Mouse (Mus musculus) embryonic facial prominence, embryonic 14.5 days (tissue): Measurements from ENCODE around the gene Coro7. TPM values are rescaled to one million over a fixed set of nuclear protein-coding genes. Genes with fewer than 3 reads are reported as not detected.

Experiments
- ATAC-seq: fragments of 200-750 bp; cut with Nextera tagmentation; 2 replicates; pipeline ENCODE4 v1.8.0; 2017; ENCODE audit warnings: low read depth, moderate number of reproducible peaks, moderate TSS enrichment
- DNase-seq: peaks from one replicate; pipeline ENCODE4 v3.0.0-alpha.2; 2015; ENCODE audit warnings: low spot score
- H3K27ac ChIP-seq: fragments of 300-500 bp; sonication (generic); replicated peaks from 2 replicates; pipeline ENCODE4 v1.5.1; 2014; ENCODE audit warnings: low read depth, mild to moderate bottlenecking, low read length, moderate library complexity
- H3K27me3 ChIP-seq: fragments of 300-500 bp; sonication (generic); replicated peaks from 2 replicates; pipeline ENCODE4 v1.6.1; 2014; ENCODE audit warnings: low read length; ENCODE audit not compliant: control insufficient read depth, insufficient read depth
- H3K36me3 ChIP-seq: fragments of 300-500 bp; sonication (generic); 2 replicates; pipeline ENCODE4 v1.6.1; 2014; ENCODE audit warnings: low read length, mixed read lengths; ENCODE audit not compliant: control insufficient read depth, insufficient read depth
- H3K4me1 ChIP-seq: fragments of 300-500 bp; sonication (generic); 2 replicates; pipeline ENCODE4 v1.6.1; 2014; ENCODE audit warnings: antibody characterized with exemption, low read length; ENCODE audit not compliant: control insufficient read depth, insufficient read depth
- H3K4me2 ChIP-seq: fragments of 300-500 bp; sonication (generic); 2 replicates; pipeline ENCODE4 v1.6.1; 2014; ENCODE audit warnings: low read depth, mild to moderate bottlenecking, low read length, moderate library complexity, mixed read lengths
- H3K4me3 ChIP-seq: fragments of 300-500 bp; sonication (generic); 2 replicates; pipeline ENCODE4 v1.5.1; 2014; ENCODE audit warnings: low read depth, mild to moderate bottlenecking, low read length
- H3K9ac ChIP-seq: fragments of 300-500 bp; sonication (generic); 2 replicates; pipeline ENCODE4 v1.6.1; 2014; ENCODE audit warnings: low read depth, mild to moderate bottlenecking, low read length, moderate library complexity, mixed read lengths
- H3K9me3 ChIP-seq: fragments of 300-500 bp; sonication (generic); 2 replicates; pipeline ENCODE4 v1.6.1; 2016; ENCODE audit warnings: low read length; ENCODE audit not compliant: control insufficient read depth
- WGBS: fragments of 180-500 bp; shearing (Covaris S2); extraction: QIAGEN DNeasy Blood & Tissue Kit; methylation state at CpG from one replicate; pipeline ENCODE4 v1.1.7; 2014; 5-methylcytosine and 5-hydroxymethylcytosine counted together
- polyA plus RNA-seq: library from polyadenylated mRNA; unstranded; fragments of >200 nt; fragmentation: Nextera tagmentation; extraction: Ambion mirVana; gene quantifications from 2 replicates; pipeline ENCODE4 v1.2.1, GENCODE M21; 2014

The Coro7 gene
- polyA plus RNA-seq, 1 experiment from 2014 or later, result 11.5 TPM

DNA sequence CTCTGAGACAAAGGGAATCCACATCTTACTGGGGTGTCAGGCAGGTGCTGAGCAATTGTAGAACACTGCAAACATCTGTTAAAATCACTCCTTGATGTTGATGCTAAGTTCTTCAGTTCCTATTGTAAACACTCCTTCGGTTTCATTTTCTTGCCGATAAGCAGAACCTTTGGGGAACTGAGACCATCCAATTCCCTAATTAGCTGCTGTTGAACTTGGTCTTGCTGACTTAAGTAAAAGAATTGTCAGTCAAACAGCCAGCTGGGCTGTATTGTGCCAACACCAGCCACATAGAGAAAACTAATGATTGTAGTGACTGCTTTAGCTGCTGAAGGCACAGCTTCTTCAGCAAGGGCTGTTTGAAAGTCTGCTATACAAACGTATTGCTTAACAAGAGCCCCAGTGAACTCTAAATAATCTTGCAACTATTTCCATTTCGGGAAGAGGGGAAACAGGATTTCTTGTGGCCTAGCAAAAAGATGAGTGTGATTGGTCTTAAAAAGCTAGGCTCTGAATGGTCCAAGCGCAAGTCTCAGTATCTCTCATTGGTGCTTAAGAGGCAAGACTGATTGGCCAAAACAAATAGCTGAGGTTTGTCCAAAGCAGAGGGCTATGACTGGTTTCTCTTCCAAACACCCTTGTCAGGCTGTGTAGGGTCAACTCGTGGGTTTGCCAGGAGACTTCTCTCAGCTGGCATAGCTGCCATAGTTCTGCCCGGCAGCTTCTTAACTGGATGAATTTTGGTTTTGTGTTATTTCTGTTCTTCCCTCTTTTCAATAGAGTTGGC, 42.7 kb upstream of the Coro7 start:
- no peak for ATAC-seq
- DNase-seq, result peak; percentile 12
- no peaks in the 10 kb centered on the region for H3K36me3 ChIP-seq
- H3K4me2 ChIP-seq, result no peak overlapping the region
- H3K4me1 ChIP-seq, result no peaks in the 10 kb centered on the region
- H3K9me3 ChIP-seq, result no peaks in the 10 kb centered on the region
- H3K9ac ChIP-seq, result no peak overlapping the region
- no peak overlapping the region for H3K27ac ChIP-seq
- H3K4me3 ChIP-seq, result no peak overlapping the region
- H3K27me3 ChIP-seq, result no peaks in the 10 kb centered on the region
- WGBS, result 69% methylated on average over 7 of the region's 7 CpGs

DNA sequence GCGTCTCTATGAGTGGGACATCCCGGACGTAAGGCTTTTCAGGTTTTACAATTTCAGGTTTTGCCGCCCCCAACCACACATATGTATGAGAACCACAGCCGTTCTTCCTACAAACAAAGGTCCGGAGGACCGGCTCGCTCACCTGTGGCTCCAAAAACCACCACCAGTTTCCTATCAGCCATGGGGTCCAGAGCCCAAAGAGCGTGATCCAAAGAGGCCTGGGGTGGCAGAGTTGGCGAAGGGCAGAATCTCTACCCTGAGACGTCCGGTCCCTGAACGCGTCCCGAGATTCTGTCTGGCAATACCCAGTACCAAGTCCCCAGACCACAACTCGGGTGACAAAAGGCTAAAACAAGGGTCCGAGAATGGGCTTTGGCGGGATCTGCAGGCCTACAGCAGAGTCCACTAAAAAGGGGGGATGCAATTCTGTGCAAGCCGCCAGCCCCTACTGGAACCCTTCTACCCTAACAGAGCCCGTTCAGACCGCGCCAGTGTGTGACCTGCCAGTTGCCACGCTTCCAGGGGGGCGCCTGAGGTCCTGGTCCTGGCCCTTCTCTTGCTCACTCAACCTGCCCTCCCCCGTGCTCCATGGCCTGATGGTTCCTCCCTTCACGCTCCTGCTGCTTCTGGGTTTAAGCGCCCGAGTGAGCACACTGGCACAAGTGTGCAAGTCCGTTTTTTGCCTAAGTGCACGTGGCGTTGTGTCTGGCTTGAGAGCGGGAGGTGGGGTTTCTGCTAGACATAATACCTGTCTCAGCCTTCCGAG, 39.4 kb upstream of the Coro7 start, which contains the start of gene Nmral1:
TSS of gene Nmral1 (minus strand) at position 604 of the 766 bp plus-strand sequence.
- Histone ChIP-seq H3K4me3 (peak within 1 kb of the TSS; percentile 62), H3K27ac (peak within 1 kb of the TSS; percentile 73), H3K4me1 (no peaks in the 10 kb centered on the region), H3K36me3 (peaks cover 14% of the 10 kb centered on the region; the same call in 1 of the 2 replicates), H3K9me3 (no peaks in the 10 kb centered on the region), H3K4me2 (peak within 1 kb of the TSS; percentile 74), H3K27me3 (no peaks in the 10 kb centered on the region), H3K9ac (peak within 1 kb of the TSS; percentile 80)
- 22% methylated on average over 31 of the region's 33 CpGs for WGBS
- peak; percentile 88 for ATAC-seq
- DNase-seq, result peak; percentile 88

DNA sequence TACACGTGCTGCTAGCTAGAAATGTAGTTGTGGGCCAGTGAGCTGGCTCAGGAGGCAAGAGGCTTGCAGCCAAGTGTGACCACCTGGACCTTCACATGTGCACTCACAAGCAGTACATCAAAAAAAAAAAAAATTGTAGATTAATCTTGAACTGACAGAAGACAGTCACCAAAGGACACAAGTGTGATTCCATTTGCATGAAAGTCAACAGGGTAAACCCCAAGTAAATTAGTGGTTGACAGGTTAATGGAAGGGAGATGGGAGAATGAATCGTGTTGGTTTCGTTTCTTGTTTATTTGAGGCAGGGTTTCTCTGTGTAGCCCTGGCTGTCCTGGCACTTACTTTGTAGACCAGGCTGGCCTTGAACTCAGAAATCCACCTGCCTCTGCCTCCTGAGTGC, 38.3 kb upstream of the Coro7 start:
- H3K4me2 ChIP-seq, result peak overlapping the region; percentile 74
- H3K27me3 ChIP-seq, result no peaks in the 10 kb centered on the region
- peak overlapping the region; percentile 62 for H3K4me3 ChIP-seq
- WGBS, result 64% methylated on average over 3 of the region's 3 CpGs
- H3K9ac ChIP-seq, result peak overlapping the region; percentile 80; the same call in 1 of the 2 replicates
- H3K4me1 ChIP-seq, result no peaks in the 10 kb centered on the region
- peaks cover 25% of the 10 kb centered on the region; the same call in 1 of the 2 replicates for H3K36me3 ChIP-seq
- no peak overlapping the region for H3K27ac ChIP-seq
- ATAC-seq (no peak), DNase-seq (no peak)
- H3K9me3 ChIP-seq, result no peaks in the 10 kb centered on the region

DNA sequence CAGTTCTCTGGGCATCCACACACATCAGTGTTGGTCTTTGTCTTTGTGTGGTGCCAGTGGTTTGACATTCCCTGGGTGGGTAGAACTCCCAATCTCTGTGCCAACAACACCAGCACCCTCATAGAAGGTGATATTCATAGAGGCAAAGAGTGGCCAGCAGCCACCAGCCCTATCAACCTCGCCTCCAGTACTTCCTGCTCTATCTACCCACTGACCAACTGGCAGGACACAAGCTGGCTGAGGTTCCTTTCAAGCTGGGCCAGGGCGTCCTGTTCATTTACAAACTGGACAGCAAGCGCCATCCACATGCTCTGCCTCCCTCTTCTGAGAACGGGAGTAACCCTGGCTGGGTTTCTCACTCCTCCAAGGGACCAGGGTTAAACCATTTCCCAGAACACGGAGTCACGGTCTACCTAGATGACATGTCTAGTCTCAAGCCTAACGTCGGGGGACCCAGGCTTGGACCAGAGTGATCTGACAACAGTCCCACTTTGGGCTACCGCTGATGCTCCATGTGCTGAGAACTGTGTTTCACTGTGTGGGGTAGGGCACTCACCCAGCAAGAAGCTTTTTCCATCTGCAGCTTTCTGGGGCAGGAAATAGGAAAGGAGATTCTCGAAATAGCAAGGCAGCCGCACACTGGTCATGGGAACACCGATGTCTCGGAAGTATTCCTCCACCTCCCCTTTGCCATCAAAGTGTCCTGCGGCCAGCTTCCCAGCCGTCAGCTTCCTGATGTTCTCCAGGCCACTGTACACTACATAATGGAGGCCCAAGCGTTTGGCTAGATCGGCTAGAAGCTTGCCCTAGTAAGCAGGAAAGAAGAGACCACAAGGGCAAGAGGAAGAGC, 34.5 kb upstream of the Coro7 start:
- no peak overlapping the region for H3K9ac ChIP-seq
- H3K9me3 ChIP-seq, result no peaks in the 10 kb centered on the region
- ATAC-seq, result no peak
- no peak for DNase-seq
- H3K36me3 ChIP-seq, result peaks cover 57% of the 10 kb centered on the region
- no peak overlapping the region for H3K4me3 ChIP-seq
- no peaks in the 10 kb centered on the region for H3K27me3 ChIP-seq
- no peak overlapping the region for H3K27ac ChIP-seq
- H3K4me1 ChIP-seq, result no peaks in the 10 kb centered on the region
- no peak overlapping the region for H3K4me2 ChIP-seq
- 93% methylated on average over 17 of the region's 17 CpGs for WGBS

DNA sequence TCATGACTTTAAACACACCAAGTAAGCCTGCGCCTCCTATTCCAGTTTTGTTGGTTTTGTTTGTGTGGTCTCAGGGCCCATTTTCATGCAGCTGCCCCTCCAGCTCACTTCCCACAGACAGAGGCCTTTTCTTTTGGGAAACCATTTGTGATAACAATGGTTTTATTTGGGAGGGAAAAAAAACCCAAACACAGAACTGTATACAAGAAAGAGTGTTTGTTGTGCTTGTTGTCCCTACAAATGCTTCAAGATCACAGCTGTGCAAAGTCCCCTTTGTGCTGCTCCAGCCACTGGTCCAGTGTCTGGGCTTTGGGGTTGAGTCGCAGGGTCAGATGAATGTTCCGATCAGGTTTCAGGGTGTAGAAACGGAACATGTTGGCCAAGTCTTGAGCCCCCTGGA, 31.6 kb upstream of the Coro7 start:
- no peak overlapping the region for H3K4me2 ChIP-seq
- no peaks in the 10 kb centered on the region for H3K4me1 ChIP-seq
- peaks cover 86% of the 10 kb centered on the region for H3K36me3 ChIP-seq
- WGBS, result 94% methylated on average over 4 of the region's 4 CpGs
- H3K27me3 ChIP-seq, result no peaks in the 10 kb centered on the region
- H3K9ac ChIP-seq, result no peak overlapping the region
- no peaks in the 10 kb centered on the region for H3K9me3 ChIP-seq
- H3K4me3 ChIP-seq, result no peak overlapping the region
- ATAC-seq (no peak), DNase-seq (no peak)
- H3K27ac ChIP-seq, result no peak overlapping the region

DNA sequence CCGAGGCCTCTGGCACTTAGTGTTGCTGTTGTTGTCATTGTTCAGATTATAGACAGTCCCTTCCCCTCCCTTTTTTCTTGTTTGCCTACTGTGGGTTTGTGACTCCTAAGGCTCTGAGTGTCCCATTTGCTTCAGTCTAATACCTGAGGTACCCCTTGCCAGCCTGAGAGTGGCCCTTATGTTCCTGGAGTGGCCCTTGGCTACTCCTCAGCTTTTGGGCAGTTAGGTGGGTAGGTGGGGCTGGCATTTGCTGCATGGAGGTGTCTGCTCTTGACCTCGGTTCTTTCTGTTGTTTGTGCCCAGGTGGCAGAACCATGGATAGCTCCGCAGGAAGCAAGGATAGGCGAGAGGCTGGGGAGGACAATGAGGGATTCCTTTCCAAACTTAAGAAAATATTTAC, 26.0 kb upstream of the Coro7 start:
- WGBS, result 68% methylated on average over 4 of the region's 4 CpGs
- no peak overlapping the region for H3K4me2 ChIP-seq
- peaks cover 93% of the 10 kb centered on the region for H3K36me3 ChIP-seq
- no peak overlapping the region for H3K4me3 ChIP-seq
- no peak overlapping the region for H3K9ac ChIP-seq
- no peaks in the 10 kb centered on the region for H3K4me1 ChIP-seq
- H3K27ac ChIP-seq, result no peak overlapping the region
- no peaks in the 10 kb centered on the region for H3K27me3 ChIP-seq
- ATAC-seq, result no peak
- no peaks in the 10 kb centered on the region for H3K9me3 ChIP-seq
- no peak for DNase-seq

DNA sequence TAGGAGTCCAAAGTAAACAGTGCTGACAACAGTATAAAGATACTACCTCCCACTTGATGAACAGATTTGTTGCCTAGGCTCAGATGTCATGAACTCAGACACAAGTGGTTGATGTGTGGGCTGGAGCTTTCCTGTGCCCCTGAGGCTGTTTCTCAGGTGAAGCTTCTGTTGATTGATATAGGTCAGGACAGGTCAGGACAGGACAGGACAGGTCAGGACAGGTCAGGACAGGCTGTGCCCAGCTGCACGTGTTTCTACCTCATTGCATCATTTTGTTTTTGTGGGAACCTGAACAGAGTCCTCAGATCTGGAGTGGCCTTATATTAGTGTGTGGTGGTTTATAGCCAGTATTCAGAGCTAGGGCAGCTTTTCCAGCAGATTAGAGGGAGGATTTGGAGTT, 23.1 kb upstream of the Coro7 start:
- Histone ChIP-seq H3K4me3 (no peak overlapping the region), H3K27ac (no peak overlapping the region), H3K4me2 (no peak overlapping the region), H3K9me3 (no peaks in the 10 kb centered on the region), H3K4me1 (no peaks in the 10 kb centered on the region), H3K9ac (no peak overlapping the region), H3K27me3 (no peaks in the 10 kb centered on the region), H3K36me3 (peaks cover 99% of the 10 kb centered on the region)
- DNase-seq (no peak), ATAC-seq (no peak)
- 25% methylated on average over 1 of the region's 1 CpGs for WGBS

DNA sequence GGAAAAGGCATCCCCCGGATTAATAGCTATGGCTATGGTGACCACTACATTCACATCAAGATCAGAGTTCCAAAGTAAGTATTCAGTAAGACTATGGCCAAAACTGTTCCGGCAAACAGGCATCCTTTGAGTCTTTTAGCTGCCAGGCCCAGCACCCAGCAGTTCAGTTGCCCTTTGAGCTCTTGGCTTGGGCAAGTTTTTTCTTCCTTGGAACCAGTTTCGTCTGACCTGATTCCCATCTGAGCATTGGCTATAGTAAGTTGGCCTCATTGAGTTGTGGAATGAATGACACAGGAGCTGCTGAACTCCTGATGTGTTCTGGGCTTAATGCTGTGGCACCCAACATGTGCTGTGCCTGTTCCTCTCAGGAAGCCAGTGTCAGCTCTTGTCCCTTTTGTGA, 21.6 kb upstream of the Coro7 start:
- DNase-seq, result no peak
- Histone ChIP-seq H3K4me3 (no peak overlapping the region), H3K36me3 (peaks cover 99% of the 10 kb centered on the region), H3K27ac (no peak overlapping the region), H3K27me3 (no peaks in the 10 kb centered on the region), H3K4me2 (no peak overlapping the region), H3K9ac (no peak overlapping the region), H3K9me3 (no peaks in the 10 kb centered on the region), H3K4me1 (no peaks in the 10 kb centered on the region)
- 92% methylated on average over 3 of the region's 3 CpGs for WGBS
- no peak for ATAC-seq
